Mouse (Mus musculus): ENCODE data around the gene Fam219a. TPM values are rescaled to one million over a fixed set of nuclear protein-coding genes. Genes with fewer than 3 reads are reported as not detected.

Gene Fam219a
- polyA plus RNA-seq, 1 experiment from 2014 or later = 2.7 TPM

Other genes with a start within 250 kb of the Fam219a start
- 39.7 and 59.5 TPM in 2 replicates for gene Ubap1, start 220.5 kb downstream of the Fam219a start, polyA plus RNA-seq (2014; fragmentation: Nextera tagmentation; extraction: Ambion mirVana)
- gene Kif24, start 104.7 kb downstream of the Fam219a start, polyA plus RNA-seq (2014; fragmentation: Nextera tagmentation; extraction: Ambion mirVana) = 8.5 and 9.3 TPM in 2 replicates
- gene Nudt2, start 104.4 kb downstream of the Fam219a start, polyA plus RNA-seq (2014; fragmentation: Nextera tagmentation; extraction: Ambion mirVana) = 61.5 and 75.7 TPM in 2 replicates
- gene AI464131, start 66.5 kb downstream of the Fam219a start, polyA plus RNA-seq (2014; fragmentation: Nextera tagmentation; extraction: Ambion mirVana) = 3.8 and 8.9 TPM in 2 replicates
- gene 1110017D15Rik, start 52.2 kb downstream of the Fam219a start, polyA plus RNA-seq (2014; fragmentation: Nextera tagmentation; extraction: Ambion mirVana) = 0.93 and 1.0 TPM in 2 replicates
- gene Dnaic1, start 237 bp upstream of the Fam219a start, polyA plus RNA-seq (2014; fragmentation: Nextera tagmentation; extraction: Ambion mirVana) = 2.2 and 2.4 TPM in 2 replicates
- 23.2 and 23.5 TPM in 2 replicates for gene Enho, start 70.8 kb upstream of the Fam219a start, polyA plus RNA-seq (2014; fragmentation: Nextera tagmentation; extraction: Ambion mirVana)
- 16.6 and 31.5 TPM in 2 replicates for gene Cntfr, start 127.6 kb upstream of the Fam219a start, polyA plus RNA-seq (2014; fragmentation: Nextera tagmentation; extraction: Ambion mirVana)
- gene Il11ra1, start 130.5 kb upstream of the Fam219a start, polyA plus RNA-seq (2014; fragmentation: Nextera tagmentation; extraction: Ambion mirVana) = 122 and 125 TPM in 2 replicates
- 86.2 and 91.3 TPM in 2 replicates for gene Rpp25l, start 144.0 kb upstream of the Fam219a start, polyA plus RNA-seq (2014; fragmentation: Nextera tagmentation; extraction: Ambion mirVana)
- 107 and 114 TPM in 2 replicates for gene Dctn3, start 153.6 kb upstream of the Fam219a start, polyA plus RNA-seq (2014; fragmentation: Nextera tagmentation; extraction: Ambion mirVana)
- 0.12 TPM in 1 of 2 replicates, not detected in the other for gene Arid3c, start 161.6 kb upstream of the Fam219a start, polyA plus RNA-seq (2014; fragmentation: Nextera tagmentation; extraction: Ambion mirVana)
- gene Galt, start 185.7 kb upstream of the Fam219a start, polyA plus RNA-seq (2014; fragmentation: Nextera tagmentation; extraction: Ambion mirVana) = 35.0 and 42.1 TPM in 2 replicates
- gene Sigmar1, start 186.6 kb upstream of the Fam219a start, polyA plus RNA-seq (2014; fragmentation: Nextera tagmentation; extraction: Ambion mirVana) = 80.8 and 92.2 TPM in 2 replicates
- 36.5 and 42.3 TPM in 2 replicates for gene Ccl27a, start 204.7 kb upstream of the Fam219a start, polyA plus RNA-seq (2014; fragmentation: Nextera tagmentation; extraction: Ambion mirVana)

Data from kidney, embryonic 14.5 days (tissue).